Mouse (Mus musculus) MEL (cell line): ENCODE results near the gene Slc26a9.

ENCODE experiments used
- BHLHE40 ChIP-seq: IDR thresholded peaks from 2 replicates; pipeline ENCODE4 v1.6.1; 2012; ENCODE audit warnings: low read depth, mild to moderate bottlenecking, inconsistent platforms, low read length, improper control_type of control experiment, borderline replicate concordance
- CTCF ChIP-seq, 3 experiments: IDR thresholded peaks in 2 of 3; conservative IDR thresholded peaks in 1 of 3; 2 replicates each; pipeline ENCODE4 v1.5.1; 2011 to 2012; ENCODE audit warnings: low read length in 3 of 3, low read depth in 2 of 3, mild to moderate bottlenecking in 2 of 3, improper control_type of control experiment in 1 of 3, inconsistent platforms in 1 of 3, mixed read lengths in 1 of 3, moderate library complexity in 1 of 3; ENCODE audit not compliant: control insufficient read depth in 1 of 3, insufficient read depth in 1 of 3, poor library complexity in 1 of 3, severe bottlenecking in 1 of 3
- EP300 ChIP-seq, 2 experiments: IDR thresholded peaks; 2 replicates each; pipeline ENCODE4 v1.6.1; 2011; ENCODE audit warnings: improper control_type of control experiment in 2 of 2, low read length in 2 of 2, low read depth in 1 of 2, mild to moderate bottlenecking in 1 of 2
- ETS1 ChIP-seq: IDR thresholded peaks from 2 replicates; pipeline ENCODE4 v1.6.1; 2012; ENCODE audit warnings: low read depth, mild to moderate bottlenecking, inconsistent platforms, low read length, improper control_type of control experiment, moderate library complexity
- POLR2A ChIP-seq, 2 experiments: IDR thresholded peaks; 2 replicates each; pipeline ENCODE4 v1.6.1; 2011 to 2012; ENCODE audit warnings: low read length in 2 of 2, mild to moderate bottlenecking in 2 of 2, control low read depth in 1 of 2, improper control_type of control experiment in 1 of 2, low read depth in 1 of 2, moderate library complexity in 1 of 2; ENCODE audit not compliant: control insufficient read depth in 1 of 2, insufficient read depth in 1 of 2, poor library complexity in 1 of 2
- POLR2AphosphoS2 ChIP-seq: IDR thresholded peaks from 2 replicates; pipeline ENCODE4 v1.6.1; 2011; ENCODE audit warnings: low read length, improper control_type of control experiment
- SMC3 ChIP-seq: IDR thresholded peaks from 2 replicates; pipeline ENCODE4 v1.6.1; 2011; ENCODE audit warnings: low read depth, low read length, improper control_type of control experiment
- ZC3H11A ChIP-seq: IDR thresholded peaks from 2 replicates; pipeline ENCODE4 v1.6.1; 2012; ENCODE audit warnings: low read depth, mild to moderate bottlenecking, inconsistent platforms, low read length, improper control_type of control experiment
- ZKSCAN1 ChIP-seq: IDR thresholded peaks from 2 replicates; pipeline ENCODE4 v1.6.1; 2012; ENCODE audit warnings: low read depth, mild to moderate bottlenecking, inconsistent platforms, low read length, improper control_type of control experiment, moderate library complexity
- ZNF384 ChIP-seq: IDR thresholded peaks from 2 replicates; pipeline ENCODE4 v1.6.1; 2012; ENCODE audit warnings: low read depth, mild to moderate bottlenecking, inconsistent platforms, low read length, improper control_type of control experiment

- TF ChIP-seq CTCF (IDR thresholded peaks at IDR 0.05 in 2 of 3, conservative IDR thresholded peaks at IDR 0.05 in 1 of 3; ENCODE audit: control insufficient read depth in 1 of 3, insufficient read depth in 1 of 3, low read depth in 2 of 3, low read length in 3 of 3, poor library complexity in 1 of 3, severe bottlenecking in 1 of 3) (no peak), SMC3 (no peak), POLR2A (IDR thresholded peaks at IDR 0.05; ENCODE audit: control insufficient read depth in 1 of 2, insufficient read depth in 1 of 2, low read depth in 1 of 2, low read length in 2 of 2, poor library complexity in 1 of 2) (no peak), ZKSCAN1 (no peak), ZC3H11A (no peak), EP300 (IDR thresholded peaks at IDR 0.05; ENCODE audit: low read depth in 1 of 2, low read length in 2 of 2) (no peak), POLR2AphosphoS2 (no peak), BHLHE40 (no peak), ZNF384 (no peak), ETS1 (no peak)
Measured at GRCm38 (mm10) chr1:131770656-131771055, 26.8 kb downstream of the Slc26a9 start.
